Mouse (Mus musculus) cerebellum, postnatal 36 days (tissue): ENCODE measurements around the gene Gm20741.
A peak's percentile ranks its signal among the peaks of the same experiment; 100 is the strongest.

Experiments
- DNase-seq, 2 experiments: peaks; one replicate each; pipeline ENCODE4 v3.0.0; 2021 to 2022; ENCODE audit warnings: mixed read lengths in 2 of 2

Gene Gm20741

GRCm38 (mm10) chr16:88811827-88812226 lies at the start of gene Gm20741:
Gene Gm20741, minus strand, starts transcription at chr16:88812220.
- DNase-seq, result peak; percentile 51 to 54

- peak; percentile 12 for DNase-seq
Measured at GRCm38 (mm10) chr16:88851450-88851849, 39.4 kb upstream of the Gm20741 start.

- DNase-seq, result no peak
Measured at GRCm38 (mm10) chr16:88848558-88848957, 36.5 kb upstream of the Gm20741 start.

GRCm38 (mm10) chr16:88847363-88847762 lies 35.3 kb upstream of the Gm20741 start:
- no peak for DNase-seq

DNA sequence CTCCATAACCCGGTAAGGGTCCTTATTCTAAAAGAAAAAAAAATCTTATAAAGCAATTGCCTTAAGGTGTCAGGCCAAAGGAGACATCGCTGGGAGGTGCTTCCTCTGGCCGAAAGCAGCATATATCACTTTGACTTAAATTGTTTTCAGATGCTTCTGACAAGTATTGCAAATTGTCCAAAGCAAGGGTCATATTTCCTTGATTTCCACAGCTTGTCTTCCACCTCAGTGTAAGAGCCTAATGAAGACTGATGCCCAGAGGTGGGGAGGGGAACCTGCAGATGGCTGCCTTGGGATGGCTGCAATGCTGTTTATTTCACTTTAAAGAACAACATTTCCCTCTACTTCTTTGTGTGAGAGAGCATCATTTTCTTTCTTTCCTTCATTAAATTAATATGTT lies 15.0 kb upstream of the Gm20741 start:
- no peak for DNase-seq

DNA sequence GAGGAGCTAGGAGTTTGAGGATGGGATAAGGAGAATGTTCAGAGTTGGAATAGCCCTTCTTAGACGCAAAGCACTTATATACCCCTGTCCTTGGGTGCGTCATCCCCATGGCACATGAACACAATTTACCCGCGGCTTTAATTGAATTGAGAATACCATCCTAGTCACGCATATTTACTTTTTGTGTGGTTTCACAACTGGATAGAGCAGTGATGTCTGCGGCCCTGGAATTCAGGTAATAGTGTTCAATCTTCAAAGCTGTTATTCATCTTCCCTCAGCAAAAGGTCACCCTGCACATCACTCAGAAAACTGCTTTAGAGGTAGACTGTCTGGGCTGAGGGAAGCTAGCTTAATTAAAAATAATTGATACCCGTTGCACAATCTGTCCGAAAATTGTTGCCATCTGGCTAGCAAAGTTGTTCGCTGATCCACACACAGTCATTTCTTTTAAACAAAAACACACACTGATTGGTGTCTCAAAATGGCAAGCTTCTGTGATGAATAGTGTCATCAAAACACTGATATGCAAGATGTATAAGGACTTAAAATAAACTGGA lies 14.2 kb upstream of the Gm20741 start, which contains the start of gene Krtap14:
TSS of gene Krtap14 (minus strand) at position 51 of the 558 bp plus-strand sequence.
- no peak for DNase-seq

GRCm38 (mm10) chr16:88823736-88824135 lies 11.7 kb upstream of the Gm20741 start:
- peak in 1 of 2 experiments; percentile 8 for DNase-seq

GRCm38 (mm10) chr16:88820066-88820465 lies 8.0 kb upstream of the Gm20741 start, which contains the start of gene Krtap15:
Gene Krtap15, plus strand, starts transcription at chr16:88820215.
- DNase-seq, result peak in 1 of 2 experiments; percentile 1

DNA sequence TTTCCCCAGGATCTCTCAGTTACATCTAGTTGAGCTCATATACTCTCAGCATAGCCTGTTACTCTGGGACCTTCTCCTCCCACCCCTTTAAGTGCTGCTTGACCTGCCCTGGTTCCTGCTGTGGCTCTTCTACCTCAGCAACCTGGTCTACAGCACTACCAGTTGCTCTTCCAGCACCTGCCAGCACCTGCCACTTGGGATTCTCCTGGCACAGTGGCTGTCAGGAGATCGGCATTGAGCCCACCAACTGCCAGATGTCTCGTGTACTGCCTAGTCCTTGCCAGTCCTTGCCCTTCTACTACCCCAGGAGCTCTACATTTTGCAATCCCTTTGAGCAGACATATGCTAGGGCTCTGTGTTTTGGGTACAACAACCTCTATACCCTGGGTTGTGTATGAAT lies 25.2 kb downstream of the Gm20741 start:
- no peak for DNase-seq

- no peak for DNase-seq
Measured at GRCm38 (mm10) chr16:88777596-88777995, 34.4 kb downstream of the Gm20741 start, which contains the start of gene Gm5965. Gene Gm5965, plus strand, starts transcription at chr16:88777896.

GRCm38 (mm10) chr16:88774106-88774505 lies 37.9 kb downstream of the Gm20741 start, which contains the start of gene 2310057N15Rik:
Gene 2310057N15Rik, minus strand, starts transcription at chr16:88774206.
- DNase-seq, result no peak
